Mouse (Mus musculus) forebrain, postnatal 0 days (tissue): ENCODE measurements around the gene Cstf2. TPM values are rescaled to one million over a fixed set of nuclear protein-coding genes. Genes with fewer than 3 reads are reported as not detected.

Source experiments
- ATAC-seq: fragments of 200-750 bp; cut with Nextera tagmentation; 2 replicates; pipeline ENCODE4 v1.8.0; 2017; ENCODE audit warnings: mild to moderate bottlenecking, moderate library complexity
- DNase-seq: peaks from one replicate; pipeline ENCODE4 v3.0.0-alpha.2; 2015
- H3K27ac ChIP-seq: fragments of 300-500 bp; sonication (generic); 2 replicates; pipeline ENCODE4 v1.5.1; 2014; ENCODE audit warnings: low read depth, mild to moderate bottlenecking, antibody characterized with exemption, low read length, moderate library complexity, mixed read lengths
- H3K27me3 ChIP-seq: fragments of 300-500 bp; sonication (generic); 2 replicates; pipeline ENCODE4 v1.6.1; 2014; ENCODE audit warnings: mild to moderate bottlenecking, low read length, mixed read lengths; ENCODE audit not compliant: insufficient read depth
- H3K36me3 ChIP-seq: fragments of 300-500 bp; sonication (generic); 2 replicates; pipeline ENCODE4 v1.6.1; 2014; ENCODE audit warnings: mild to moderate bottlenecking, moderate library complexity; ENCODE audit not compliant: insufficient read depth
- H3K4me1 ChIP-seq: fragments of 300-500 bp; sonication (generic); 2 replicates; pipeline ENCODE4 v1.6.1; 2014; ENCODE audit warnings: antibody characterized with exemption; ENCODE audit not compliant: insufficient read depth
- H3K4me2 ChIP-seq: fragments of 300-500 bp; sonication (generic); 2 replicates; pipeline ENCODE4 v1.6.1; 2014; ENCODE audit warnings: low read depth, mild to moderate bottlenecking, moderate library complexity
- H3K4me3 ChIP-seq: fragments of 300-500 bp; sonication (generic); 2 replicates; pipeline ENCODE4 v1.5.1; 2014; ENCODE audit warnings: low read depth, low read length, mixed read lengths
- H3K9ac ChIP-seq: fragments of 300-500 bp; sonication (generic); 2 replicates; pipeline ENCODE4 v1.6.1; 2014; ENCODE audit warnings: mild to moderate bottlenecking
- H3K9me3 ChIP-seq: fragments of 300-500 bp; sonication (generic); 2 replicates; pipeline ENCODE4 v1.6.1; 2016; ENCODE audit warnings: low read length
- CTCF ChIP-seq: sonication (generic); IDR thresholded peaks from 2 replicates; pipeline ENCODE4 v1.5.1; 2016; ENCODE audit warnings: antibody characterized with exemption, control low read depth, low read depth
- WGBS: fragments of 180-500 bp; shearing (Covaris S2); extraction: QIAGEN DNeasy Blood & Tissue Kit; methylation state at CpG from one replicate; pipeline ENCODE4 v1.1.7; 2014; 5-methylcytosine and 5-hydroxymethylcytosine counted together
- polyA plus RNA-seq: library from polyadenylated mRNA; unstranded; fragments of >200 nt; fragmentation: Nextera tagmentation; extraction: Ambion mirVana; gene quantifications from 2 replicates; pipeline ENCODE4 v1.2.1, GENCODE M21; 2015
- total RNA-seq: library from RNA; depleted of rRNA; stranded (reverse); fragments of >200 nt; gene quantifications from 2 replicates; pipeline ENCODE4 v1.2.3, GENCODE M21; 2014; rRNA removed

Gene Cstf2
- total RNA-seq: 72.6 and 79.4 TPM in 2 replicates
- polyA plus RNA-seq: 30.8 and 38.3 TPM in 2 replicates

DNA sequence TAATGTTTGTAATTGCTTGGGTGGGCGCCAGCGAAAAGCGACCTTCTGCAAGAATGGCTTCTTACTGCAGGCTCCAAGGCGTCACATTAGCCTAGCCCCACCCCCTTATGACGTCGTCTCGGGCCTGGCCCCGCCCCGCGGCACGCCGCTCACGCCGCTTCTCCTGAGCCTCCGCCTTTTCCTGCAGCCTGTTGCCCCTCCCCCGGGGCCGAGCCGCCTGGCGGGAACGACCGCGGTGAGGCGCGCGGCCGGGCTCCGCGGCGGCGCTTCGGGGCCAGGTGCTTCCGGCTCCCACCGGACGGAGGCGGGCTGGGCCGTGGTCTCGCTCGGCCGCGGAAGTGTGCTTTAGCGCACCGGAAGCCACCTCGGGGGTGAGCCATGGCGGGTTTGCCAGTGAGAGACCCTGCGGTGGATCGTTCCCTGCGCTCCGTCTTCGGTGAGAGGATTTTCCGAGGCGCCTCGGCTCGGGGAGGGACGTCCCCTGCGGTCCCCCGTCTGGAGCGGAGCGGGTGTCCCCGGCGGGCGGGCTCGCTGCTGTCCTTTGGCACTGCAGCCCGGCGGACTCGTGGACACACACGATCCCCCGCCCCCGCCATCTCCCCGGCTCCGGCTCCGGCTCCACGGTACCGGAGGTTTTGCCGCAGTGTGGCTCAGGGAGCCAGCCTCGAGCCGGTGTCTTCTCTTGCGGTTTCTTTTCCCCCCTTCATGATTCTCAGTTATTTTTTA, at the start of gene Cstf2:
Gene Cstf2, plus strand, starts transcription at position 201 of the 726 bp plus-strand sequence.
- TF ChIP-seq CTCF: peak; percentile 29
- WGBS: 36% methylated on average over 70 of the region's 77 CpGs
- DNase-seq: peak; percentile 93
- H3K4me3 ChIP-seq: peak within 1 kb of the TSS; percentile 54
- H3K36me3 ChIP-seq: no peaks in the 10 kb centered on the region
- peak within 1 kb of the TSS; percentile 64 for H3K9ac ChIP-seq
- no peaks in the 10 kb centered on the region for H3K27me3 ChIP-seq
- H3K4me1 ChIP-seq: no peaks in the 10 kb centered on the region
- ATAC-seq: peak; percentile 98
- no peaks in the 10 kb centered on the region for H3K9me3 ChIP-seq
- H3K27ac ChIP-seq: peak within 1 kb of the TSS; percentile 88
- peak within 1 kb of the TSS; percentile 42 for H3K4me2 ChIP-seq

- no peak overlapping the region for H3K4me2 ChIP-seq
- no peak overlapping the region for H3K27ac ChIP-seq
- H3K27me3 ChIP-seq: no peaks in the 10 kb centered on the region
- no peak overlapping the region for H3K9ac ChIP-seq
- no peaks in the 10 kb centered on the region for H3K36me3 ChIP-seq
- H3K4me3 ChIP-seq: no peak overlapping the region
- no peaks in the 10 kb centered on the region for H3K4me1 ChIP-seq
- peak; percentile 89 for ATAC-seq
- peak; percentile 89 for TF ChIP-seq CTCF
- H3K9me3 ChIP-seq: no peaks in the 10 kb centered on the region
- 16% methylated on average over 9 of the region's 9 CpGs for WGBS
- DNase-seq: peak; percentile 84
Measured at GRCm38 (mm10) chrX:134019005-134019404, 40.0 kb upstream of the Cstf2 start.

- ATAC-seq: no peak
- DNase-seq: no peak
- Histone ChIP-seq H3K4me2 (no peak overlapping the region), H3K4me3 (no peak overlapping the region), H3K27me3 (no peaks in the 10 kb centered on the region), H3K27ac (no peak overlapping the region), H3K4me1 (no peaks in the 10 kb centered on the region), H3K36me3 (no peaks in the 10 kb centered on the region), H3K9me3 (no peaks in the 10 kb centered on the region), H3K9ac (no peak overlapping the region)
- WGBS: 43% methylated on average over 5 of the region's 5 CpGs
- TF ChIP-seq CTCF: no peak
Measured at GRCm38 (mm10) chrX:134020664-134021063, 38.3 kb upstream of the Cstf2 start.

DNA sequence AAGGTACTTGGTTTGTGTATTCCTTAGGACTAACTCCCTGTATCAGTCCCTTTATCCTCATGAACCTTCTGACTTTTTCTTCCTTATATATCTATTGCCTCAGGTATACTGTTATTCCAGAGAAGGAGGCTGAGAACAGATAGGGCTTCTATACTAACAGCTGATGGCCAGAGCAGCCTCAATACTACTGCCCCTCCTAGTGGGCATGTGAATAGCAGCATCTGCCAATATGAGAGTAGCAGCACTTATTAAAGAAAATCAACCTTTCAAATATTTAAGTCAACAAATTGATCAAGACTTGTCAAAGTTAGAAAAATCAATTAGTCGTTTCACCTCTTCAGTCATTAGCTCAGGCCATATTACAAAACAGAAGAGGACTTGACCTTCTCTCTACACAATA, 10.0 kb upstream of the Cstf2 start:
- WGBS: 67% methylated on average over 1 of the region's 1 CpGs
- Histone ChIP-seq H3K4me2 (no peak overlapping the region), H3K36me3 (no peaks in the 10 kb centered on the region), H3K4me3 (no peak overlapping the region), H3K9ac (no peak overlapping the region), H3K4me1 (no peaks in the 10 kb centered on the region), H3K27me3 (no peaks in the 10 kb centered on the region), H3K27ac (no peak overlapping the region), H3K9me3 (no peaks in the 10 kb centered on the region)
- DNase-seq (no peak), ATAC-seq (no peak)
- TF ChIP-seq CTCF: no peak

DNA sequence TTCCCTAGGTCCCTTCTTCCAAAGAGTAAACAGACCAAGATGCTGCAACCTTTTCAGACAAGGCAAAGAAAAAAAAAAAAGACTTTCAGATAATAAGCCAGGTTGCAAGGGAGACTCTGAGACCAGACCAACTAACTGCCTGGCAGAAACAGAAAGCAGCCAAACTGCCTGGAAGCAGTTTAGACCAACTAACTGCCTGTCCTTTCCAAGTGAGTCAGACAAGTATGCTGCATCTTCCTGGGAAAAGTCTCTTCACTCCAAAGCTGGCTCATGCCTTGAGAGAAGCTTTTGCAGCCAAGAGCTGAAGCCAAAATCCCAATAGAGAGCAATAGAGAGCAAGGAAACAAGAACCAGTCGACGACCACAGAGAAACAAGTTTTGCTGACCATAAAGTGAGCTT, 2.1 kb upstream of the Cstf2 start:
- Histone ChIP-seq H3K9ac (no peak overlapping the region), H3K27ac (no peak overlapping the region), H3K4me1 (no peaks in the 10 kb centered on the region), H3K4me2 (no peak overlapping the region), H3K9me3 (no peaks in the 10 kb centered on the region), H3K27me3 (no peaks in the 10 kb centered on the region), H3K36me3 (no peaks in the 10 kb centered on the region), H3K4me3 (no peak overlapping the region)
- no peak for ATAC-seq
- WGBS: 76% methylated on average over 2 of the region's 2 CpGs
- no peak for TF ChIP-seq CTCF
- DNase-seq: peak; percentile 8

DNA sequence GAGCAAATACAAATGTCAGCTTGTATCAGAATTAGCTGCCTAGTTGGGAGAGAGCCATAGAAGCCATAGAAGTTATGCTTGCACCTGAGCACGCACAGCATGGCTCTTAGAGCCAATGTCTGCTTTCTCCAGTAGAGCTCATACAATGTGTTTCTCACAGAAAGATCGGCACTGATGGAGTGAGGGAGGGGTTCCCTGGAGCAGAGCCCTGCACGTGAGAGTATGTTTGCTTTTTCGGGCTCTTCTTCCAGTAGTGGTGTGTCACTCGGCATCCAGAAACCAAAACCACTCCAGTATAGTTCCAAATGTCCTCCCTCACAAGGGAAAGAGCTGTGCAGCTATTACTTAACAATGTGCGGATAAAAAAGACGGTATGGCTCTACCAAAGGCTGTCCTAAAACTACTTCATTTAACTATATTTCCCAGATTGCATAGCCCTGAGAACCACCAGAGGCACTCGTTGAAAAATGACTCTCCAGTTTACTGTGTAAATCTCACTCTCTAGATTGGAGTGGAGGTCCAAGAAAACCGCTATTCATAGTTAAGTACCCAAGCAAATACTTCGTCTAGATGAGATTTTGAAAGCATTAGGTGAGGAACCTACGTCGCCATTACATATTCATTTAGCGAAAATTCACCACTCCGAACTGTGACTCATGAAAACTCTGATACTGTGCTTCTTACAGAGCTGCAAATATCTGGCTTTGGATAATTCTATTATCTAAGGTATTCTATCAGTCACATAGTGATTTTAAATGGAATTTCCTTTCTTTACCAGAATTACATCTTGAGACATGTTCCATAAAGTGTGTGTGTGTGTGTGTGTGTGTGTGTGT, 729 bp upstream of the Cstf2 start:
- H3K4me1 ChIP-seq: no peaks in the 10 kb centered on the region
- H3K9me3 ChIP-seq: no peaks in the 10 kb centered on the region
- WGBS: 66% methylated on average over 14 of the region's 14 CpGs
- no peaks in the 10 kb centered on the region for H3K36me3 ChIP-seq
- H3K27ac ChIP-seq: peak overlapping the region; percentile 88
- no peaks in the 10 kb centered on the region for H3K27me3 ChIP-seq
- DNase-seq: peak; percentile 9
- TF ChIP-seq CTCF: no peak
- peak; percentile 5; the same call in 1 of the 2 replicates for ATAC-seq
- 0 out of 2 replicates have a peak overlapping the region, but pooled peaks have one; percentile 3 for H3K9ac ChIP-seq
- H3K4me2 ChIP-seq: peak overlapping the region; percentile 39
- H3K4me3 ChIP-seq: peak overlapping the region; percentile 54

DNA sequence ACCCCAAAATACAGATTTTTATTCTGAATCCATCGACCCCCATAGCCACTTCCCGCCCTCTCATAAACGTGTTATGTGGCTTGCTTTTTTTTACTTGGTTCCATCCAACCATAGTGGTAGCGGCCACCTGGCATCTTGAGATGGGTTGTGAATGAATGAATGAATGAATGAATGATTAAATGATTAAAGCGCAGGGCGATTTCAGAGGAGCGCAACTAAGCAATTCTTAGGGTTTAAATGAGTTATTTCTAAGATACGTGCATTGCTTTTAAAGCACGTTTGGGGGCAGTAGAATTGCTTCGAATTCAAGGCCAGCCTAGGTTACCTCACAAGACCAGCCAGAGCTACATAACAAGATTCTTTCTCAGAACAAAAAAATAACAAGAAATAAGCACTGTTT, 777 bp downstream of the Cstf2 start:
- peak; percentile 33; the same call in 1 of the 2 replicates for TF ChIP-seq CTCF
- no peaks in the 10 kb centered on the region for H3K4me1 ChIP-seq
- no peaks in the 10 kb centered on the region for H3K9me3 ChIP-seq
- H3K27ac ChIP-seq: peak overlapping the region; percentile 88
- no peaks in the 10 kb centered on the region for H3K36me3 ChIP-seq
- DNase-seq (peak; percentile 52), ATAC-seq (peak; percentile 2; the same call in 1 of the 2 replicates)
- peak overlapping the region; percentile 64 for H3K9ac ChIP-seq
- peak overlapping the region; percentile 42 for H3K4me2 ChIP-seq
- H3K4me3 ChIP-seq: peak overlapping the region; percentile 54
- no peaks in the 10 kb centered on the region for H3K27me3 ChIP-seq
- 24% methylated on average over 10 of the region's 10 CpGs for WGBS
